Mouse (Mus musculus) MEL-GATA-1-ER (cell line): ENCODE data around the gene Gm14327.
"Not testable (repeated sequence)": the region's sequence is repeated elsewhere in the genome, so short reads cannot be mapped to it uniquely, and the experiment has no call there.

Experiments
- DNase-seq: peaks from one replicate; pipeline ENCODE4 v3.0.0-alpha.2; 2012; ENCODE audit warnings: low read depth; ENCODE audit errors: extremely low read depth

Gm14327 gene

DNA sequence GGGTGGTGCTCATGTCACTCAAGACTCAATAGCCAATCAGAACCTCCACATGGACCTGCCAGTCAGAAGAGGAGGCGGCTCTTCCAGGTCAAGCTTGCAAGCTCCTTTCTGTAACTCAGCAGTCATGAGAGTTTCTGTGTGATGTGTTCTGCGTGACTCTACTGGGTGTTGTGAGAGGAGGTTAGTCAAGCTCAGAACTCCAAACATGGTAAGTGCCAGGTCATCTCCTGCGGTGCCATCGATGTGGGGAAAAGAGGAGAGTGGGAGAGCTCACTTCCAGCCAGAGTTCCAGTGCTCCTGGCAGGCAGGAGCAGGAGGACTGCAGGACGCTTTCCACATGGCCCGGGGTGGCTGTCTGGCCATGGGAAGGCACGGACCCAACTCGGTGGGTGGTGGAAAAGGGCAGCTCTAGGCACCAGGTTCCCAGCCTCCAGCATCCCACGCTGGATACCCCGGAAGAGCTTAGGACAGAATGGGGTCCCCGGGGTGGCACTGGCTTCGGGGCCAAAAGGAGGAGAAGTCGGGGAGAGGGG, at the start of gene Gm14327:
TSS of gene Gm14327 (plus strand) at position 51 of the 533 bp plus-strand sequence.
- not testable (repeated sequence) for DNase-seq

DNA sequence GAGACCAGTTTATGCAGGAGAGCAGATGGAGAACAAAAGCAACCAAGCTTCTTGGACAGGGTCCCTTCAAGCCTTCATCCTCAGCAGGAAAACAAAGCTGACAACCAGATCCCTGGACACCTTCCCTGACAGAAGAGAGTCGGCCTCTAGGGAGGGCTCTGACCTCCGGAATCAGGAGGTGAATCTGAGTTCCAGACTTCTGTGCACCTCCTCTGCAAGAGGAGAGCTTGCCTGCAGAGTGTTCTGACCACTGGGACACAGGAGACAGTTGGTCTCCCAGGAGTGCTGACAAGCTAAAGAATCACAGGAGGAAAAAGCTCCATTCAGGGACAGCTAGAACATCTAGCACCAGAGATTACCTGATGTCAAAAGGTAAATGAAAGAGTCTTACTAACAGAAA, 34.6 kb upstream of the Gm14327 start:
- not testable (repeated sequence) for DNase-seq

DNA sequence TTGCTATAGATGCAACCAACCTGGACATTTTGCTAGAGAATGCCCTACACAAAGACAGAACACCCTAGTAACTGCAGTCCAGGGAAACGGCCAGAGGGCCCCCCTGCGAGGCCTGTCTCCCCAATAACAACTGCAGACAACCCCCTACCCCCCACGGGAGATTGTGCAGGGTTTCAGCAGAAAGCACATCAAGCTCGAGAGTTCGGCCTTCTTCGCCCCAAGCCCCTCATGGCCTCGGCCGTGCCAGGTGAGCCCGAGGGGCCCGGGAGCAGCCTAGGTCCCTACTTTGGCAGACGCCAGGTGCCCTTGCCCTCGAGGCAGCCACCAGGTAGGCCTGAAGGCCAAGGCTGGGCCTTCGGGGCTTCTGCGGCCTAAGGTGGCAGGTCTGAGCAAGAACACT, 9.2 kb upstream of the Gm14327 start:
- not testable (repeated sequence) for DNase-seq

DNA sequence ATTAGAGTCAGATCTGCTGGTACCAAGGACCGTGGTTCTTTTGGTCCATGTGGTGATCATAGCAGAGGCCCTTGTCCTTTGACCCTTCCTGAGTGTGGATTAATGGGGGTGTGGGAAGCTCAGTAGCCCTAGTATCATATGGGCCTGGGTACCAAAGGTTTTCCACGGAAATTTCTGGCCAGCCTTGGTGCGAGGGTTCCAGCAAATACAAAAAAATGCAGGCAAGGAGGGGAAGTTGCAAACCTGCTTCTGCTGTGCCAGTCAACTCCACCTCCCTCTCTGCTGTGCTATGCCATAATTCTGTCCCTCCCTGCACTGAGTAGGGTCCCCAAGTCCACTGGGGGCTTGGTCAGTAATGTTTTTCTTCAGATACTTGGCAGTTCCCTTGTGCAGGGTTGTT, 1.3 kb downstream of the Gm14327 start:
- not testable (repeated sequence) for DNase-seq

DNA sequence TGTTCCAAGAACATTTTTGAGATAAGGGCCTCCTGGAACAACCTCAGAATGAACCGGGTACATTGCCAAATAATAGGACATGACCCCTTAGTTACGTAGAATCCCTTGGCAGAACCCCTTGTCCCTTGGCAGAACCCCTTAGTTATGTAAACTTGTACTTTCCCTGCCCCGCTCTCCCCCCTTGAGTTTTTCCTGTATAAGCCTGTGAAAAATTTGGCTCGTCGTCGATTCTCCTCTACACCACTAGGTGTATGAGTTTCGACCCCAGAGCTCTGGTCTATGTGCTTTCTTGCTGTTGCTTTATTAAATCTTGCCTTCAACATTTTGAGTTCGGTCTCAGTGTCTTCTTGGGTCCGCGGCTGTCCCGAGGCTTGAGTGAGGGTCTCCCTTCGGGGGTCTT, 6.4 kb downstream of the Gm14327 start:
- DNase-seq, result not testable (repeated sequence)

DNA sequence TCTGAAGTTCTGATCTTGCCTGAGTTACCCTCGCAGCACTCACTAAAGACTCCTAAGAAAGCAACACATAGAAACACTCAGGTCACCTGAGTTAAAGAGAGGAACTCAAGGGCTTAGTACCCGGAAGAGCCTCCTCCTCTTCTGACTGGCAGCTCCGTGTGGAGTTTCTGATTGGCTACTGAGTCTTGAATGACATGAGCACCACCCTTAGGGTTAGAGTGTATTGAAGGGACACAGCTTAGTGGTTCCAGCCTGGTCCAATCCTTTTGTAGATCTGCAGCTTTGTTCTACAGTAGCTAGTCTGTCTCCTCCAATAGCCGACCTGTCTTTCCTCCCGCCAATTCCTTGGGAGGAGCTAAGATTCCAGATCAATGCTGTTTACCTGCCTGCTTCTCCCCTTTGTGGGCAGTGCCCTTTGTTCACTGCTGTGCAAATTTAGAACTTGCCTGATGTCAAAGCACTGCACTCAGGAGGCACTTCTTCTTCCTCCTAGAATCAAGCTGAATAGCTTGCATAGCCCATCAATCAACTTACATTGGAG, 28.7 kb downstream of the Gm14327 start, which contains the start of gene Zfp972:
TSS of gene Zfp972 (minus strand) at position 51 of the 541 bp plus-strand sequence.
- not testable (repeated sequence) for DNase-seq
